ENCODE assay signal across 26 mouse cellular contexts in genomic region chr14:55362316-55362715, GRCm38 (mm10).
DNase-seq lines count a peak whose midpoint lies in the region; ATAC-seq lines count a peak whose summit lies in the region.
"Had no signal": no experiment of that assay in that cellular context is flagged by ENCODE, and none has a peak within 500 bp of the region (broad histone marks: within the 10 kb centered on the region; RNA-seq: fewer than 3 reads in every experiment).

No protein-coding gene starts in this region.

- DNase-seq in embryonic facial prominence, embryonic 14.5 days (ENCODE audit: low spot score): peak; percentile 53
- DNase-seq in embryonic facial prominence, embryonic 10.5 days (ENCODE audit: low spot score): no peak
- peak; percentile 11 for DNase-seq in midbrain, embryonic 14.5 days
- DNase-seq in limb, embryonic 10.5 days (ENCODE audit: low spot score): no peak
- DNase-seq: adrenal gland, adult 8-10 months; adrenal gland, postnatal 25 days; cerebellum, adult 11 months; cerebellum, adult 2 months; cerebellum, postnatal 10 days; cerebellum, postnatal 36 days; embryo, embryonic 11 days; gastrocnemius, adult 2 months; gastrocnemius, postnatal 14 days; heart, adult 18-20 months; kidney, adult 11 months had no signal

- no peak overlapping the region for H3K9ac ChIP-seq in embryonic facial prominence, embryonic 14.5 days (ENCODE audit: low read depth, low read length)
- H3K9ac ChIP-seq in hindbrain, embryonic 15.5 days: no peak overlapping the region
- H3K9ac ChIP-seq in hindbrain, embryonic 12.5 days: no peak overlapping the region
- H3K9ac ChIP-seq in midbrain, embryonic 14.5 days (replicated peaks; ENCODE audit: low read length): no peak overlapping the region
- no peak overlapping the region for H3K9ac ChIP-seq in midbrain, embryonic 13.5 days (replicated peaks)
- H3K9ac ChIP-seq: embryonic facial prominence, embryonic 15.5 days; forebrain, postnatal 0 days; heart, embryonic 13.5 days; hindbrain, embryonic 13.5 days; intestine, embryonic 15.5 days had no signal

- H3K27me3 ChIP-seq in embryonic facial prominence, embryonic 14.5 days (replicated peaks; ENCODE audit: control insufficient read depth, insufficient read depth, low read length): no peaks in the 10 kb centered on the region
- no peaks in the 10 kb centered on the region for H3K27me3 ChIP-seq in embryonic facial prominence, embryonic 10.5 days (replicated peaks; ENCODE audit: low read depth, poor library complexity, severe bottlenecking)
- no peaks in the 10 kb centered on the region for H3K27me3 ChIP-seq in hindbrain, embryonic 15.5 days
- H3K27me3 ChIP-seq in hindbrain, embryonic 12.5 days: no peaks in the 10 kb centered on the region
- no peaks in the 10 kb centered on the region for H3K27me3 ChIP-seq in midbrain, embryonic 14.5 days (ENCODE audit: control insufficient read depth, insufficient read depth, low read length)
- no peaks in the 10 kb centered on the region for H3K27me3 ChIP-seq in midbrain, embryonic 13.5 days
- no peaks in the 10 kb centered on the region for H3K27me3 ChIP-seq in limb, embryonic 10.5 days (ENCODE audit: low read depth, poor library complexity, severe bottlenecking)
- H3K27me3 ChIP-seq: embryonic facial prominence, embryonic 15.5 days; heart, embryonic 13.5 days; hindbrain, embryonic 13.5 days; intestine, embryonic 15.5 days had no signal

- no peaks in the 10 kb centered on the region for H3K36me3 ChIP-seq in embryonic facial prominence, embryonic 14.5 days (ENCODE audit: control insufficient read depth, insufficient read depth, low read length)
- no peaks in the 10 kb centered on the region for H3K36me3 ChIP-seq in embryonic facial prominence, embryonic 10.5 days (replicated peaks)
- H3K36me3 ChIP-seq in hindbrain, embryonic 15.5 days: no peaks in the 10 kb centered on the region
- H3K36me3 ChIP-seq in hindbrain, embryonic 12.5 days: no peaks in the 10 kb centered on the region
- H3K36me3 ChIP-seq in midbrain, embryonic 14.5 days (ENCODE audit: control insufficient read depth, insufficient read depth, low read length): no peaks in the 10 kb centered on the region
- H3K36me3 ChIP-seq in midbrain, embryonic 13.5 days: no peaks in the 10 kb centered on the region
- H3K36me3 ChIP-seq in limb, embryonic 10.5 days: no peaks in the 10 kb centered on the region
- H3K36me3 ChIP-seq: embryonic facial prominence, embryonic 15.5 days; heart, embryonic 10.5 days; heart, embryonic 13.5 days; hindbrain, embryonic 13.5 days; intestine, embryonic 15.5 days had no signal

- no peaks in the 10 kb centered on the region for H3K9me3 ChIP-seq in embryonic facial prominence, embryonic 14.5 days (ENCODE audit: control insufficient read depth, low read length)
- H3K9me3 ChIP-seq in embryonic facial prominence, embryonic 10.5 days: no peaks in the 10 kb centered on the region
- H3K9me3 ChIP-seq in hindbrain, embryonic 15.5 days: no peaks in the 10 kb centered on the region
- no peaks in the 10 kb centered on the region for H3K9me3 ChIP-seq in hindbrain, embryonic 12.5 days (replicated peaks)
- no peaks in the 10 kb centered on the region for H3K9me3 ChIP-seq in midbrain, embryonic 14.5 days (ENCODE audit: control insufficient read depth, low read length)
- no peaks in the 10 kb centered on the region for H3K9me3 ChIP-seq in midbrain, embryonic 13.5 days
- H3K9me3 ChIP-seq in limb, embryonic 10.5 days (replicated peaks): no peaks in the 10 kb centered on the region
- H3K9me3 ChIP-seq: embryonic facial prominence, embryonic 15.5 days; heart, embryonic 10.5 days; heart, embryonic 13.5 days; hindbrain, embryonic 13.5 days; intestine, embryonic 15.5 days had no signal

- no peak for ATAC-seq in embryonic facial prominence, embryonic 14.5 days (ENCODE audit: low read depth)
- ATAC-seq in hindbrain, embryonic 15.5 days (ENCODE audit: low FRiP score, low read depth): peak; percentile 42; the same call in 1 of the 2 replicates
- ATAC-seq in hindbrain, embryonic 12.5 days (ENCODE audit: low FRiP score): no peak
- no peak for ATAC-seq in midbrain, embryonic 14.5 days (ENCODE audit: low FRiP score, low TSS enrichment)
- ATAC-seq in midbrain, embryonic 13.5 days: no peak
- ATAC-seq: activated CD4-positive, CD25-positive, alpha-beta regulatory T cell, adult 4 months; forebrain, embryonic 14.5 days; intestine, embryonic 15.5 days had no signal

- no peak overlapping the region for H3K4me3 ChIP-seq in embryonic facial prominence, embryonic 14.5 days (ENCODE audit: low read depth, low read length)
- H3K4me3 ChIP-seq in embryonic facial prominence, embryonic 10.5 days: no peak overlapping the region
- H3K4me3 ChIP-seq in hindbrain, embryonic 15.5 days: no peak overlapping the region
- no peak overlapping the region for H3K4me3 ChIP-seq in hindbrain, embryonic 12.5 days
- H3K4me3 ChIP-seq in midbrain, embryonic 14.5 days (replicated peaks; ENCODE audit: low read depth, low read length): no peak overlapping the region
- no peak overlapping the region for H3K4me3 ChIP-seq in midbrain, embryonic 13.5 days (replicated peaks)
- no peak overlapping the region for H3K4me3 ChIP-seq in limb, embryonic 10.5 days
- H3K4me3 ChIP-seq: embryonic facial prominence, embryonic 15.5 days; gastrocnemius, adult 2 months; heart, embryonic 10.5 days; heart, embryonic 13.5 days; hindbrain, embryonic 13.5 days; intestine, embryonic 15.5 days had no signal

- H3K4me2 ChIP-seq in embryonic facial prominence, embryonic 14.5 days (ENCODE audit: low read depth, low read length): no peak overlapping the region
- no peak overlapping the region for H3K4me2 ChIP-seq in hindbrain, embryonic 15.5 days
- no peak overlapping the region for H3K4me2 ChIP-seq in hindbrain, embryonic 12.5 days (replicated peaks)
- no peak overlapping the region for H3K4me2 ChIP-seq in midbrain, embryonic 14.5 days (ENCODE audit: low read length)
- no peak overlapping the region for H3K4me2 ChIP-seq in midbrain, embryonic 13.5 days (replicated peaks)
- H3K4me2 ChIP-seq: embryonic facial prominence, embryonic 15.5 days; heart, embryonic 13.5 days; hindbrain, embryonic 13.5 days; intestine, embryonic 15.5 days had no signal

- no peak overlapping the region for H3K27ac ChIP-seq in embryonic facial prominence, embryonic 14.5 days (replicated peaks; ENCODE audit: low read depth, low read length)
- H3K27ac ChIP-seq in embryonic facial prominence, embryonic 10.5 days (replicated peaks): no peak overlapping the region
- no peak overlapping the region for H3K27ac ChIP-seq in hindbrain, embryonic 15.5 days (replicated peaks)
- no peak overlapping the region for H3K27ac ChIP-seq in hindbrain, embryonic 12.5 days
- H3K27ac ChIP-seq in midbrain, embryonic 14.5 days (replicated peaks; ENCODE audit: low read depth, low read length): no peak overlapping the region
- H3K27ac ChIP-seq in midbrain, embryonic 13.5 days: no peak overlapping the region
- H3K27ac ChIP-seq in limb, embryonic 10.5 days: no peak overlapping the region
- H3K27ac ChIP-seq: embryonic facial prominence, embryonic 15.5 days; gastrocnemius, adult 2 months; heart, embryonic 10.5 days; heart, embryonic 13.5 days; hindbrain, embryonic 13.5 days; intestine, embryonic 15.5 days had no signal

- peaks cover 12% of the 10 kb centered on the region; the same call in 1 of the 2 replicates for H3K4me1 ChIP-seq in embryonic facial prominence, embryonic 14.5 days (ENCODE audit: control insufficient read depth, insufficient read depth, low read length)
- no peaks in the 10 kb centered on the region; the same call in 1 of the 2 replicates for H3K4me1 ChIP-seq in embryonic facial prominence, embryonic 10.5 days
- H3K4me1 ChIP-seq in hindbrain, embryonic 15.5 days (replicated peaks): peaks cover 9% of the 10 kb centered on the region
- no peaks in the 10 kb centered on the region for H3K4me1 ChIP-seq in hindbrain, embryonic 12.5 days
- no peaks in the 10 kb centered on the region for H3K4me1 ChIP-seq in midbrain, embryonic 14.5 days (ENCODE audit: control insufficient read depth, insufficient read depth, low read length)
- H3K4me1 ChIP-seq in midbrain, embryonic 13.5 days (replicated peaks): peaks cover 8% of the 10 kb centered on the region; the same call in 1 of the 2 replicates
- no peaks in the 10 kb centered on the region for H3K4me1 ChIP-seq in limb, embryonic 10.5 days
- H3K4me1 ChIP-seq: heart, embryonic 13.5 days; intestine, embryonic 15.5 days had no signal

- 59% methylated on average over 4 of the region's 4 CpGs for WGBS in embryonic facial prominence, embryonic 14.5 days
- WGBS in embryonic facial prominence, embryonic 10.5 days: 82% methylated on average over 4 of the region's 4 CpGs
- 69% methylated on average over 4 of the region's 4 CpGs for WGBS in hindbrain, embryonic 15.5 days
- WGBS in hindbrain, embryonic 12.5 days: 77% methylated on average over 4 of the region's 4 CpGs
- WGBS in midbrain, embryonic 14.5 days: 74% methylated on average over 4 of the region's 4 CpGs
- WGBS in midbrain, embryonic 13.5 days: 83% methylated on average over 4 of the region's 4 CpGs
- WGBS in limb, embryonic 10.5 days: 73% methylated on average over 4 of the region's 4 CpGs

Comparison
In these comparisons a context has a peak if more than half of its experiments do, and no peak if none do; other contexts are left out.
1. DNase-seq: peak in embryonic facial prominence, embryonic 14.5 days (single experiment) and midbrain, embryonic 14.5 days (single experiment); none in embryonic facial prominence, embryonic 10.5 days (single experiment) and limb, embryonic 10.5 days (single experiment).